Mouse (Mus musculus) layer of hippocampus, adult 2 months (tissue): ENCODE measurements around the gene Vdac1. TPM values are rescaled to one million over a fixed set of nuclear protein-coding genes. Genes with fewer than 3 reads are reported as not detected.

Source experiments
- DNase-seq, 2 experiments: peaks; one replicate each; pipeline ENCODE4 v3.0.0; 2022; ENCODE audit warnings: low spot score in 2 of 2
- H3K27ac ChIP-seq: fragments of 200-600 bp; 2 replicates; pipeline ENCODE4 v1.8.1; 2022
- H3K4me3 ChIP-seq: fragments of 200-600 bp; 2 replicates; pipeline ENCODE4 v1.8.1; 2022; ENCODE audit warnings: mild to moderate bottlenecking
- CTCF ChIP-seq: fragments of 200-600 bp; conservative IDR thresholded peaks from 2 replicates; pipeline ENCODE4 v1.8.1; 2022; ENCODE audit warnings: antibody characterized with exemption, mild to moderate bottlenecking, moderate library complexity
- long read RNA-seq, 2 experiments: library from polyadenylated mRNA; stranded (forward); transcript quantifications; one replicate each; pipeline ENCODE4 v2.0.0; 2021; ENCODE audit warnings: borderline mapping rate in 2 of 2
- total RNA-seq, 2 experiments: library from RNA; stranded (reverse); gene quantifications; 2 replicates each; pipeline ENCODE4 v1.2.3; 2021

The Vdac1 gene
- total RNA-seq = 100 to 1,000 TPM; 513 to 524 TPM
- long read RNA-seq, experiment 1, transcript Vdac1-202 (9 exons, 2,022 nt) = major isoform, 85 of 123 reads
- long read RNA-seq, experiment 1, partial matches to known transcripts = 11 of 123 reads
- long read RNA-seq, experiment 1, other reads (novel, unspliced or antisense) = 22 of 123 reads
- long read RNA-seq, experiment 2, transcript Vdac1-202 (9 exons, 2,022 nt) = major isoform, 91 of 138 reads
- long read RNA-seq, experiment 2, partial matches to known transcripts = 36 of 138 reads
- long read RNA-seq, experiment 2, other reads (novel, unspliced or antisense) = 7 of 138 reads

GRCm38 (mm10) chr11:52360471-52361277 lies at the start of gene Vdac1:
Gene Vdac1 (plus strand): TSS chr11:52360860.
- TF ChIP-seq CTCF = no peak
- DNase-seq = peak; percentile 86 to 88
- Histone ChIP-seq H3K27ac (peak within 1 kb of the TSS; percentile 99), H3K4me3 (peak within 1 kb of the TSS; percentile 77)

GRCm38 (mm10) chr11:52314102-52314793 lies 46.4 kb upstream of the Vdac1 start:
- no peak overlapping the region for H3K4me3 ChIP-seq
- peak; percentile 43 for TF ChIP-seq CTCF
- no peak overlapping the region for H3K27ac ChIP-seq
- DNase-seq = no peak

DNA sequence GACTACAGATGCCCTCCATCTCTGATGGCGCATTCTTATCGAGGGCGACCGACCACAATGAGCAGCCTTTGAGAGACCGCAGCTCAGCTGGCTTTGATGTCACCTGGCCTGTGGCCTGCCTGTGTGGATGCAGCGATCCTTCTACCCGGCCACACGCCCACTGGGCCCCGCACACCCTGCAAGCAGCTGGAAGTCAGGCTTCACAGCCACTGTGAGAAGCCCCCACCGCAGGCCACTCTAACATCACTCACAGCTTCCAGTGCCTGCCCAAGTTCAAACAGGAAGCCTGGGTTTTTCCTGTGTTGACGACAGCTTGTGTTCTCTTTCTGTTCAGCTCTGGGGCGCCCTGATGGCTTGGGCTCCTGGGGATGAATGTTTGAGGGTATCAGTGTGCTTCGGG lies 42.2 kb upstream of the Vdac1 start:
- no peak for DNase-seq
- TF ChIP-seq CTCF = no peak
- no peak overlapping the region for H3K27ac ChIP-seq
- H3K4me3 ChIP-seq = no peak overlapping the region

GRCm38 (mm10) chr11:52319664-52320063 lies 41.0 kb upstream of the Vdac1 start:
- Histone ChIP-seq H3K4me3 (no peak overlapping the region), H3K27ac (no peak overlapping the region)
- DNase-seq = no peak
- no peak for TF ChIP-seq CTCF

DNA sequence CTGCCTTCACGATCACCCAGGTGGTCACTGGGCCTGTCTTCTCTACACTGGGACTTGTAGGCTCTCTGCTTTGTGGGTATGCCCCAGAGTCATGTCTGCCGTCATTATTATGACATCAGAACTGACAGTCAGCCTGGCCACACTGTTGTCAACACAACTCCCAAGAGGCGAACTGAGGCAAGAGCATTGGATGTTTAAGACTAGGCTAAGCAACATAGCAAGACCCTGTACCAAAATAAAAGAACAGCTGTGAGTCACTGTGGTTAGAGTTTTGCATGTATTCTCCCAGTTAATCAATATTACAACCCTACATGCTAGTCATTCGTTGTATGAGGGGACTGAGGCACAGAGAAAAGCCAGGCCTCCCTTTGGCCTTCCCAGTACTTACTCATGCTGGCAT lies 40.1 kb upstream of the Vdac1 start:
- H3K27ac ChIP-seq = no peak overlapping the region
- DNase-seq = no peak
- TF ChIP-seq CTCF = no peak
- no peak overlapping the region for H3K4me3 ChIP-seq

GRCm38 (mm10) chr11:52321540-52321939 lies 39.1 kb upstream of the Vdac1 start:
- DNase-seq = no peak

GRCm38 (mm10) chr11:52324442-52325367 lies 36.0 kb upstream of the Vdac1 start:
- DNase-seq = no peak
- Histone ChIP-seq H3K27ac (no peak overlapping the region), H3K4me3 (no peak overlapping the region)
- no peak for TF ChIP-seq CTCF

More at GRCm38 (mm10) chr11:52321540-52321939, 39.1 kb upstream of the Vdac1 start:
- no peak for TF ChIP-seq CTCF
- H3K27ac ChIP-seq = no peak overlapping the region
- H3K4me3 ChIP-seq = no peak overlapping the region

DNA sequence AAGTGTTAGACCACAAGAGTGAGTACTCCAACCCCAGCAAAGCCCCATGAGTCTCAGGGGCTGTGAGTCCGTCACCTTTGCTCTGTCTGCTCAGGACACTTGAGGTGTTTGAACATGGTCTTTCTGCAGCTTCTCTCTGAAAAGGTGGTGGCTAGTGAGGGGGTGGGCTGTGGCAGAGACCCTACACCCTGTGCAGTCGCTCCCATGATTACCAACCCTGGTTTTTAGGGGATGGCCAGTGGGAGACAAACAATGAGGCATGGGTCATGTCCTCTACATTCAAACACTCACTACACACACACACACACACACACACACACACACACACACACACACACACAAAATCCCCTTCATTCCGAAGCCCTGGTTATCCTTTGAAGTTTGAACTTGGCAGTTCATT lies 33.3 kb upstream of the Vdac1 start:
- Histone ChIP-seq H3K27ac (no peak overlapping the region), H3K4me3 (no peak overlapping the region)
- TF ChIP-seq CTCF = no peak
- no peak for DNase-seq

- Histone ChIP-seq H3K27ac (0 out of 2 replicates have a peak overlapping the region, but pooled peaks have one; percentile 8), H3K4me3 (no peak overlapping the region)
- TF ChIP-seq CTCF = no peak
- no peak for DNase-seq
Observed at GRCm38 (mm10) chr11:52332421-52333118, 28.1 kb upstream of the Vdac1 start.

DNA sequence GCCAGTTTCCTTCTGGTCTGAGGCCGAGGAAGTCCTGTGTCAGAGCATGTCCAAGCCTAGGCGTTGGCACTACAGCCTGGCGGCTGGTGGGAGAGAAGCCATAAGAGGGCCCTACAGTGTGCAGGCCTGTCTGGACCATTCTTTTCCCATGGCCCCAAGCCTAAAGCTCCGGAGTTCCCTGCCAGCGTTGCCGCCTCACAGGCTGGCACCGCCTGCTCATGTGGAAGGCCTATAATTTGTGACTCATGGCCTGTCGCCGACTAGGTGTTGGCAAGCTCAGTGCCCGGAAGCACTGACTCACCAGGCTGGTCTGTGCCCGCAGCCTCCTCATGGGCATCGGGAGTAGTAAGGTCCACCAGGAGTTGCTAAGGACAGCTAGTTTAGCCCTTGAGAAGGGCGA lies 27.0 kb upstream of the Vdac1 start:
- Histone ChIP-seq H3K4me3 (no peak overlapping the region), H3K27ac (0 out of 2 replicates have a peak overlapping the region, but pooled peaks have one; percentile 8)
- DNase-seq = peak; percentile 50 to 52
- no peak for TF ChIP-seq CTCF

- no peak overlapping the region for H3K27ac ChIP-seq
- peak; percentile 23; the same call in 1 of the 2 replicates for TF ChIP-seq CTCF
- DNase-seq = no peak
- no peak overlapping the region for H3K4me3 ChIP-seq
Observed at GRCm38 (mm10) chr11:52335263-52335662, 25.4 kb upstream of the Vdac1 start.

DNA sequence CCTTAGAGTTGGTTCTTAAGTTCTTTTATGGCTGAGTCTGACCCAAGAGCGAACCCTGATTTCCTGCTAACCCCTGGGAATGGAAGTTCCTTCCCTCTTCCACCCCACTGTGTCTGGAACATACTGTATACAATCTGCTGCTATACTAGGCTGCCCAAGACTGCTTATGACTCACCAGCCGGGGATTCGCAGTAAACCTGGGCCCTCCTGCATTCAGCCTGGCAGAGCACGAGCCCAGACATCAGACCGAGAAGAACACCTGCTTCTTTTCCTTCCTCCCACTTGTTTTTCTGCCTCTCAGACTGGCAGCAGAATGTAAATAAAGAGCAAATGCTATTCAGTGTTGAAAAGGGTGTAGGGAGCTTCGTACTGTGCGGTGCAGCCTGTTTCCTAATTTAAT lies 24.7 kb upstream of the Vdac1 start:
- TF ChIP-seq CTCF = no peak
- H3K27ac ChIP-seq = 0 out of 2 replicates have a peak overlapping the region, but pooled peaks have one; percentile 11
- DNase-seq = peak; percentile 46 to 77
- no peak overlapping the region for H3K4me3 ChIP-seq
